Mouse (Mus musculus) layer of hippocampus, adult 9-10 months (tissue): Measurements from ENCODE around the gene 9230102O04Rik.

ENCODE experiments used
- DNase-seq: peaks from one replicate; pipeline ENCODE4 v3.0.0; 2022; ENCODE audit warnings: low spot score

The 9230102O04Rik gene

GRCm38 (mm10) chr2:9888913-9889650, at the start of gene 9230102O04Rik:
9230102O04Rik (minus strand) TSS chr2:9889540.
- no peak for DNase-seq

GRCm38 (mm10) chr2:9935965-9936364, 46.6 kb upstream of the 9230102O04Rik start:
- DNase-seq, result no peak

GRCm38 (mm10) chr2:9926905-9927283, 37.6 kb upstream of the 9230102O04Rik start:
- DNase-seq, result no peak

- no peak for DNase-seq
Observed at GRCm38 (mm10) chr2:9926194-9926904, 37.0 kb upstream of the 9230102O04Rik start.

- DNase-seq, result no peak
Observed at GRCm38 (mm10) chr2:9918691-9919471, 29.5 kb upstream of the 9230102O04Rik start.

GRCm38 (mm10) chr2:9917602-9918001, 28.3 kb upstream of the 9230102O04Rik start:
- DNase-seq, result no peak

GRCm38 (mm10) chr2:9905995-9906394, 16.7 kb upstream of the 9230102O04Rik start:
- DNase-seq, result no peak

GRCm38 (mm10) chr2:9903854-9904560, 14.7 kb upstream of the 9230102O04Rik start:
- no peak for DNase-seq

- DNase-seq, result no peak
Observed at GRCm38 (mm10) chr2:9897846-9898245, 8.5 kb upstream of the 9230102O04Rik start.

GRCm38 (mm10) chr2:9896097-9896770, 6.9 kb upstream of the 9230102O04Rik start:
- DNase-seq, result no peak

- DNase-seq, result no peak
Observed at GRCm38 (mm10) chr2:9894836-9895593, 5.7 kb upstream of the 9230102O04Rik start.

GRCm38 (mm10) chr2:9893272-9893953, 4.1 kb upstream of the 9230102O04Rik start:
- no peak for DNase-seq

GRCm38 (mm10) chr2:9892541-9892940, 3.2 kb upstream of the 9230102O04Rik start:
- no peak for DNase-seq

- DNase-seq, result no peak
Observed at GRCm38 (mm10) chr2:9890906-9891305, 1.6 kb upstream of the 9230102O04Rik start.

GRCm38 (mm10) chr2:9890251-9890650, 911 bp upstream of the 9230102O04Rik start:
- DNase-seq, result no peak

GRCm38 (mm10) chr2:9889651-9890183, 377 bp upstream of the 9230102O04Rik start, which contains the start of gene Gata3:
Gata3 (minus strand) TSS chr2:9890034.
- DNase-seq, result no peak

GRCm38 (mm10) chr2:9887636-9888035, 1.7 kb downstream of the 9230102O04Rik start:
- no peak for DNase-seq

GRCm38 (mm10) chr2:9886921-9887610, 2.3 kb downstream of the 9230102O04Rik start:
- no peak for DNase-seq

- DNase-seq, result no peak
Observed at GRCm38 (mm10) chr2:9886031-9886430, 3.3 kb downstream of the 9230102O04Rik start.
